Mouse (Mus musculus) gastrocnemius, postnatal 10 days (tissue): Measurements from ENCODE around the gene Agxt. TPM values are rescaled to one million over a fixed set of nuclear protein-coding genes. Genes with fewer than 3 reads are reported as not detected.

Experiments used
- total RNA-seq, 2 experiments: library from RNA; stranded (reverse); gene quantifications; 2 replicates each; pipeline ENCODE4 v1.2.3; 2021

Gene Agxt
- total RNA-seq, 2 experiments from 2014 or later, result 0.23 TPM; not detected in 1

Other genes with a start within 250 kb of the Agxt start
- gene Ankmy1, start 232.3 kb upstream of the Agxt start, total RNA-seq, result under 1 TPM; 0.27 to 0.28 TPM
- gene Dusp28, start 228.3 kb upstream of the Agxt start, total RNA-seq, result 10 to 100 TPM; 21.6 to 25.5 TPM
- 10 to 100 TPM; 61.4 to 62.3 TPM for gene Rnpepl1, start 224.5 kb upstream of the Agxt start, total RNA-seq
- gene Capn10, start 200.9 kb upstream of the Agxt start, total RNA-seq, result 1 to 10 TPM; 5.5 to 7.9 TPM
- gene Gpr35, start 184.4 kb upstream of the Agxt start, total RNA-seq, result under 1 TPM; 0.12 to 0.56 TPM
- gene Aqp12, start 128.9 kb upstream of the Agxt start, total RNA-seq, result not detected
- 1 to 10 TPM; 4.7 to 6.3 TPM for gene Kif1a, start 33.3 kb upstream of the Agxt start, total RNA-seq
- gene 2310007B03Rik, start 25.7 kb downstream of the Agxt start, total RNA-seq, result not detected
- under 1 TPM in 1 of 2 experiments, not detected in 1; 0.05 TPM for gene Crocc2, start 33.5 kb downstream of the Agxt start, total RNA-seq
- 1 to 10 TPM; 5.9 to 9.7 TPM for gene Sned1, start 100.6 kb downstream of the Agxt start, total RNA-seq
- 10 to 100 TPM in 1 of 2 experiments, 1 to 10 TPM in 1; 9.9 to 10.2 TPM for gene Mterf4, start 170.7 kb downstream of the Agxt start, total RNA-seq
- gene Ppp1r7, start 207.6 kb downstream of the Agxt start, total RNA-seq, result 10 to 100 TPM; 17.6 to 23.7 TPM
- gene Pask, start 208.2 kb downstream of the Agxt start, total RNA-seq, result 1 to 10 TPM; 2.1 to 3.0 TPM
- gene Ano7, start 238.7 kb downstream of the Agxt start, total RNA-seq, result not detected